Mouse (Mus musculus): ENCODE results near the gene Olfr951. TPM values are rescaled to one million over a fixed set of nuclear protein-coding genes. Genes with fewer than 3 reads are reported as not detected.

Olfr951 gene
- polyA plus RNA-seq (2015; fragmentation: Nextera tagmentation; extraction: Ambion mirVana), result not detected in 2 replicates

DNA sequence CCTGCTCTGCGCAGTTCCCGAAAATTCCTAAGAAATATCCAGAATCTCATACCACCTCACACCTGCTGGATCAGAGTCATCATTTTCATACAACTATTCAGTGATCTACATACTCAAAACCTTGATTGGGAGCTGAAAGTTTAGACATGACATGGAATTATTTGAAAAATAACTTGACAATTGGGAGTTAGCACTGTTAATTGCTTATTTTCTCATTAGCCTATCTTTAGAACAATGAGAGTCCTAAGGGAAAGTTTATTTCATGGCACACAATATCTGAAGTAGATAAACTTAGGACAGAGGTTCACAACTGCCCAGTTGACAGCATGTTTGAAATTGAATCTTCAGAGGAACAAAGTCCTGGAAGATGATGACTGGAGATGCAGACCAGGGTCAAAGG, at the start of gene Olfr951:
Gene Olfr951 (plus strand): TSS at position 301 of the 400 bp plus-strand sequence.
- DNase-seq (ENCODE audit: low spot score), result no peak

DNA sequence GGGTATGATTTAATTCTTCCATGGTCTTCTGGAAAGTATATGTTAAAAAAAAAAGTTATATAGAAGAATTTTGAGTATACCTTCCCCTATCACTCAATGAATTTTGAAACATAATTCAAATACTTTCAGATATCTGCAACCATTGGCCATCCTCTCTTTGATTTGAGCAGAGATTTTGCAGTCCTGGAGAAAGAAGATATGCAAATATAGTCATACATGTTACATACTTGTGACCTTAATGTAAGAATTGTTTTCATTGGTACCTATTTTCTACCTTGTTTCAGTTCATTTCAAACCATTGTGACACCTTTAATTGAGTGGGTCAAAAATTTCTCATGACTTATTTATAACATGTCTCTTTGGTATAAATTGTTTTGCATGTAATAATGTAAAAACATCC, 39.8 kb downstream of the Olfr951 start, which contains the start of gene Olfr952:
Gene Olfr952 (minus strand): TSS at position 101 of the 400 bp plus-strand sequence.
- no peak for DNase-seq (ENCODE audit: low spot score)

Other genes with a start within 250 kb of the Olfr951 start
- not detected in 2 replicates for gene Olfr943, start 221.1 kb upstream of the Olfr951 start, polyA plus RNA-seq (2015; fragmentation: Nextera tagmentation; extraction: Ambion mirVana)
- gene Olfr944, start 185.5 kb upstream of the Olfr951 start, polyA plus RNA-seq (2015; fragmentation: Nextera tagmentation; extraction: Ambion mirVana), result not detected in 2 replicates
- gene Olfr1537, start 137.4 kb upstream of the Olfr951 start, polyA plus RNA-seq (2015; fragmentation: Nextera tagmentation; extraction: Ambion mirVana), result not detected in 2 replicates
- not detected in 2 replicates for gene Olfr945, start 110.6 kb upstream of the Olfr951 start, polyA plus RNA-seq (2015; fragmentation: Nextera tagmentation; extraction: Ambion mirVana)
- not detected in 2 replicates for gene Olfr948, start 61.4 kb upstream of the Olfr951 start, polyA plus RNA-seq (2015; fragmentation: Nextera tagmentation; extraction: Ambion mirVana)
- gene Olfr952, start 39.7 kb downstream of the Olfr951 start, polyA plus RNA-seq (2015; fragmentation: Nextera tagmentation; extraction: Ambion mirVana), result not detected in 2 replicates
- gene Olfr954, start 69.3 kb downstream of the Olfr951 start, polyA plus RNA-seq (2015; fragmentation: Nextera tagmentation; extraction: Ambion mirVana), result not detected in 2 replicates
- not detected in 2 replicates for gene Olfr955, start 84.5 kb downstream of the Olfr951 start, polyA plus RNA-seq (2015; fragmentation: Nextera tagmentation; extraction: Ambion mirVana)
- gene Olfr44, start 106.6 kb downstream of the Olfr951 start, polyA plus RNA-seq (2015; fragmentation: Nextera tagmentation; extraction: Ambion mirVana), result not detected in 2 replicates
- not detected in 2 replicates for gene Olfr957, start 128.4 kb downstream of the Olfr951 start, polyA plus RNA-seq (2015; fragmentation: Nextera tagmentation; extraction: Ambion mirVana)
- gene Olfr958, start 166.6 kb downstream of the Olfr951 start, polyA plus RNA-seq (2015; fragmentation: Nextera tagmentation; extraction: Ambion mirVana), result not detected in 2 replicates
- not detected in 2 replicates for gene Olfr959, start 188.2 kb downstream of the Olfr951 start, polyA plus RNA-seq (2015; fragmentation: Nextera tagmentation; extraction: Ambion mirVana)
- 0.98 and 1.3 TPM in 2 replicates for gene AW551984, start 217.0 kb downstream of the Olfr951 start, polyA plus RNA-seq (2015; fragmentation: Nextera tagmentation; extraction: Ambion mirVana)
- not detected in 2 replicates for gene Olfr148, start 223.2 kb downstream of the Olfr951 start, polyA plus RNA-seq (2015; fragmentation: Nextera tagmentation; extraction: Ambion mirVana)
- gene Olfr960, start 234.0 kb downstream of the Olfr951 start, polyA plus RNA-seq (2015; fragmentation: Nextera tagmentation; extraction: Ambion mirVana), result not detected in 2 replicates

Measured in thymus, postnatal 0 days (tissue).